30 mouse cellular contexts compared by ENCODE assay signal in genomic region chr12:8998318-8998717, GRCm38 (mm10). TPM values are rescaled to one million over a fixed set of nuclear protein-coding genes. Genes with fewer than 3 reads are reported as not detected.
DNase-seq lines count a peak whose midpoint lies in the region; ATAC-seq and TF ChIP-seq lines count a peak whose summit lies in the region.
"Had no signal": no experiment of that assay in that cellular context is flagged by ENCODE, and none has a peak within 500 bp of the region (broad histone marks: within the 10 kb centered on the region; RNA-seq: fewer than 3 reads in every experiment).

No protein-coding gene starts in this region.

- dilution Hi-C loops in CH12.LX (cut with MboI; ENCODE audit: extremely low pct_ligation_motif_present, extremely low pct_unique_long_range_greater_than_20kb, low sequenced_read_pairs), result no loop called here

- no peak for TF ChIP-seq RAD21 in CH12.LX (IDR thresholded peaks at IDR 0.05; ENCODE audit: low read depth, low read length)

- peaks cover 0 to 2% of the 10 kb centered on the region in 2 experiments for H3K36me3 ChIP-seq in CH12.LX (replicated peaks in 1 of 2; ENCODE audit: control insufficient read depth in 1 of 2, insufficient read depth in 1 of 2, low read length in 1 of 2)
- H3K36me3 ChIP-seq: G1E; hindbrain, embryonic 15.5 days had no signal

- peak; percentile 32 to 70; a peak in 3 of 4 replicates for ATAC-seq in hematopoietic stem cell, adult 5-6 weeks (replicated peaks in 1 of 2; ENCODE audit: insufficient read depth in 1 of 2, low FRiP score in 2 of 2, low TSS enrichment in 1 of 2, low read depth in 1 of 2, poor library complexity in 2 of 2, severe bottlenecking in 2 of 2)
- peak; percentile 38; the same call in 1 of the 2 replicates for ATAC-seq in neutrophil, adult 5-6 weeks (ENCODE audit: extremely low read depth, insufficient number of reproducible peaks, low FRiP score, poor library complexity, severe bottlenecking)
- ATAC-seq: forebrain, embryonic 15.5 days; intestine, postnatal 0 days; Patski had no signal

- H3K27me3 ChIP-seq in CH12.LX (replicated peaks), result no peaks in the 10 kb centered on the region
- H3K27me3 ChIP-seq: embryonic facial prominence, embryonic 13.5 days; forebrain, embryonic 12.5 days; forebrain, embryonic 15.5 days; heart, embryonic 13.5 days; hindbrain, embryonic 12.5 days; hindbrain, embryonic 15.5 days; Patski had no signal

- no peak overlapping the region for H3K9ac ChIP-seq in CH12.LX (ENCODE audit: insufficient read depth, low read depth)
- H3K9ac ChIP-seq: embryonic facial prominence, embryonic 13.5 days; forebrain, embryonic 12.5 days; forebrain, embryonic 15.5 days; heart, embryonic 13.5 days; hindbrain, embryonic 12.5 days; hindbrain, embryonic 15.5 days had no signal

- H3K9me3 ChIP-seq in CH12.LX (replicated peaks; ENCODE audit: low read length), result no peaks in the 10 kb centered on the region
- H3K9me3 ChIP-seq: embryonic facial prominence, embryonic 13.5 days; forebrain, embryonic 12.5 days; forebrain, embryonic 15.5 days; G1E; heart, embryonic 13.5 days; hindbrain, embryonic 12.5 days; hindbrain, embryonic 15.5 days had no signal

- no peak for TF ChIP-seq CTCF in CH12.LX (conservative IDR thresholded peaks at IDR 0.05 in 1 of 2, IDR thresholded peaks at IDR 0.05 in 1 of 2; ENCODE audit: low read depth in 2 of 2, low read length in 2 of 2)

- TF ChIP-seq EP300 in CH12.LX (IDR thresholded peaks at IDR 0.05; ENCODE audit: low read length), result peak; percentile 53

- no peak overlapping the region for H3K27ac ChIP-seq in CH12.LX (ENCODE audit: insufficient read depth, low read depth)
- H3K27ac ChIP-seq: embryonic facial prominence, embryonic 10.5 days; embryonic facial prominence, embryonic 13.5 days; forebrain, embryonic 12.5 days; forebrain, embryonic 15.5 days; heart, embryonic 13.5 days; hindbrain, embryonic 12.5 days; hindbrain, embryonic 15.5 days had no signal

- no peaks in the 10 kb centered on the region for H3K79me2 ChIP-seq in CH12.LX (replicated peaks; ENCODE audit: control insufficient read depth, extremely low read depth, insufficient read depth, poor library complexity, severe bottlenecking)

- H3K4me3 ChIP-seq in CH12.LX (replicated peaks in 1 of 3; ENCODE audit: low read depth in 2 of 3, low read length in 2 of 3, poor library complexity in 1 of 3), result no peak overlapping the region
- H3K4me3 ChIP-seq: embryonic facial prominence, embryonic 10.5 days; embryonic facial prominence, embryonic 13.5 days; erythroblast, embryonic 14.5 days; forebrain, embryonic 12.5 days; forebrain, embryonic 15.5 days; heart, embryonic 13.5 days; hindbrain, embryonic 12.5 days; hindbrain, embryonic 15.5 days had no signal

- in situ Hi-C loops in CH12.LX (cut with MboI; ENCODE audit: low pct_ligation_motif_present, low pct_unique_long_range_greater_than_20kb, low sequenced_read_pairs), result no loop called here

- peaks cover under 1 to 18% of the 10 kb centered on the region in 2 experiments; a peak in 3 of 4 replicates for H3K4me1 ChIP-seq in CH12.LX (ENCODE audit: control insufficient read depth in 1 of 2, insufficient read depth in 2 of 2)
- H3K4me1 ChIP-seq: embryonic facial prominence, embryonic 13.5 days; forebrain, embryonic 12.5 days; forebrain, embryonic 15.5 days; heart, embryonic 13.5 days; hindbrain, embryonic 12.5 days; hindbrain, embryonic 15.5 days had no signal

- DNase-seq in A20 (ENCODE audit: low read depth, low spot score) (peak; percentile 50), CH12.LX (ENCODE audit: extremely low read depth) (peak; percentile 66)
- no peak for DNase-seq in retina, postnatal 1 day
- no peak for DNase-seq in urinary bladder, postnatal 4 days (ENCODE audit: low spot score in 2 of 2)
- no peak for DNase-seq in cerebellum, postnatal 25 days
- DNase-seq: adrenal gland, postnatal 10 days; cerebellum, adult 11-12 months; cerebellum, adult 8-10 months; cerebellum, postnatal 10 days; embryo, embryonic 11 days; gastrocnemius, postnatal 10 days; gastrocnemius, postnatal 36 days; heart, adult 18-20 months; heart, postnatal 14 days; heart, postnatal 4 days had no signal

- TF ChIP-seq POLR2A in CH12.LX (IDR thresholded peaks at IDR 0.05; ENCODE audit: low read depth, low read length), result no peak

- no peak overlapping the region for H3K4me2 ChIP-seq in CH12.LX (ENCODE audit: insufficient read depth, low read depth, poor library complexity, severe bottlenecking)
- H3K4me2 ChIP-seq: embryonic facial prominence, embryonic 13.5 days; forebrain, embryonic 12.5 days; forebrain, embryonic 15.5 days; heart, embryonic 13.5 days; hindbrain, embryonic 12.5 days; hindbrain, embryonic 15.5 days had no signal

TF ChIP-seq in CH12.LX, 34 proteins besides CTCF, POLR2A, EP300 and RAD21:
- TF ChIP-seq MAFK (IDR thresholded peaks at IDR 0.05; ENCODE audit: insufficient replicate concordance, low read length) (0 out of 2 replicates have a peak, but pooled peaks have one; percentile 12), UBTF (IDR thresholded peaks at IDR 0.05; ENCODE audit: low read depth, low read length) (no peak), POLR2AphosphoS2 (IDR thresholded peaks at IDR 0.05; ENCODE audit: low read depth, low read length) (no peak), SMC3 (IDR thresholded peaks at IDR 0.05; ENCODE audit: low read depth, low read length) (no peak), ETS1 (conservative IDR thresholded peaks at IDR 0.05; ENCODE audit: low read depth, low read length) (peak; percentile 38; the same call in 1 of the 2 replicates)

RNA-seq across cellular contexts. Expression of gene Wdr35, which starts 24.6 kb away (rescaled TPM):
- total RNA-seq in CH12.LX (2012; rRNA removed), result 6.6 and 7.4 TPM in 2 replicates
- total RNA-seq in CH12.LX (2014; rRNA removed), result 5.9 TPM in 2 replicates
- polyA plus RNA-seq in CH12.LX (2012; ENCODE audit: insufficient read length, low read depth), result 8.8 and 10.7 TPM in 2 replicates
- 5.0 and 5.8 TPM in 2 replicates for total RNA-seq in hematopoietic stem cell, adult 5-6 weeks (2017)
- 0.35 and 0.61 TPM in 2 replicates for total RNA-seq in neutrophil, adult 5-6 weeks (2017)
- polyA plus RNA-seq: G1E had no signal

RNA-seq across cellular contexts. Expression of gene Ttc32, which starts 31.5 kb away (rescaled TPM):
- total RNA-seq in CH12.LX (2012; rRNA removed) (11.5 and 12.6 TPM in 2 replicates), CH12.LX (2014; rRNA removed) (28.8 and 30.6 TPM in 2 replicates)
- 10.7 and 11.7 TPM in 2 replicates for polyA plus RNA-seq in CH12.LX (2012; ENCODE audit: insufficient read length, low read depth)
- 12.5 and 26.9 TPM in 2 replicates for total RNA-seq in hematopoietic stem cell, adult 5-6 weeks (2017)
- total RNA-seq in neutrophil, adult 5-6 weeks (2017), result 11.5 and 19.3 TPM in 2 replicates
- polyA plus RNA-seq: G1E had no signal

RNA-seq across cellular contexts. Expression of gene Matn3, which starts 50.6 kb away (rescaled TPM):
- total RNA-seq in CH12.LX (2012; rRNA removed), result not detected in 2 replicates
- total RNA-seq in CH12.LX (2014; rRNA removed), result not detected in 2 replicates
- polyA plus RNA-seq in CH12.LX (2012; ENCODE audit: insufficient read length, low read depth), result not detected in 2 replicates
- not detected in 2 replicates for total RNA-seq in hematopoietic stem cell, adult 5-6 weeks (2017)
- total RNA-seq in neutrophil, adult 5-6 weeks (2017), result not detected in 2 replicates
- total RNA-seq: adrenal gland, adult 18-20 months; gastrocnemius, adult 18-20 months; heart, adult 18-20 months; heart, postnatal 14 days had no signal
- polyA plus RNA-seq: erythroblast, embryonic 14.5 days; G1E; intestine, postnatal 0 days had no signal

Comparison
In these comparisons a context has a peak if more than half of its experiments do, and no peak if none do; other contexts are left out.
1. DNase-seq: peak in A20 (single experiment) and CH12.LX (single experiment); none in retina, postnatal 1 day (single experiment), urinary bladder, postnatal 4 days (0 of 2) and cerebellum, postnatal 25 days (0 of 2).